Mouse (Mus musculus) MN1 (cell line): ENCODE data around the gene 4933428M09Rik.
"Not testable (repeated sequence)": the region's sequence is repeated elsewhere in the genome, so short reads cannot be mapped to it uniquely, and the experiment has no call there.

Source experiments
- DNase-seq: peaks from one replicate; pipeline ENCODE4 v3.0.0-alpha.2; 2016; ENCODE audit warnings: low spot score

4933428M09Rik gene

GRCm38 (mm10) chrX:139178928-139179327 lies at the start of gene 4933428M09Rik:
Gene 4933428M09Rik (plus strand): TSS chrX:139179228.
- no peak for DNase-seq

- DNase-seq, result no peak
These were observed 45.0 kb upstream of the 4933428M09Rik start for GRCm38 (mm10) chrX:139134031-139134430.

GRCm38 (mm10) chrX:139191506-139191905 lies 12.5 kb downstream of the 4933428M09Rik start:
- not testable (repeated sequence) for DNase-seq

- no peak for DNase-seq
These were observed 15.7 kb downstream of the 4933428M09Rik start for GRCm38 (mm10) chrX:139194572-139195279.

GRCm38 (mm10) chrX:139209191-139209828 lies 30.3 kb downstream of the 4933428M09Rik start:
- DNase-seq, result not testable (repeated sequence)

GRCm38 (mm10) chrX:139209829-139210225 lies 30.8 kb downstream of the 4933428M09Rik start, which contains the start of gene Mum1l1:
Gene Mum1l1 (plus strand): TSS chrX:139210042.
- no peak for DNase-seq

GRCm38 (mm10) chrX:139214765-139215164 lies 35.7 kb downstream of the 4933428M09Rik start:
- DNase-seq, result no peak

GRCm38 (mm10) chrX:139216409-139216808 lies 37.4 kb downstream of the 4933428M09Rik start:
- DNase-seq, result no peak

GRCm38 (mm10) chrX:139216991-139217593 lies 38.1 kb downstream of the 4933428M09Rik start:
- no peak for DNase-seq

GRCm38 (mm10) chrX:139217776-139218175 lies 38.7 kb downstream of the 4933428M09Rik start:
- DNase-seq, result no peak

- no peak for DNase-seq
These were observed 40.0 kb downstream of the 4933428M09Rik start for GRCm38 (mm10) chrX:139219017-139219416.

GRCm38 (mm10) chrX:139220830-139221229 lies 41.8 kb downstream of the 4933428M09Rik start:
- DNase-seq, result no peak

GRCm38 (mm10) chrX:139221893-139222292 lies 42.9 kb downstream of the 4933428M09Rik start:
- no peak for DNase-seq
